Mouse (Mus musculus) lung, adult 10 weeks (tissue): Measurements from ENCODE around the gene Fasl. TPM values are rescaled to one million over a fixed set of nuclear protein-coding genes. Genes with fewer than 3 reads are reported as not detected.

ENCODE experiments used
- polyA plus RNA-seq: library from polyadenylated mRNA; stranded (reverse); fragments of 350-450 nt; fragmentation: Illumina TruSeq; extraction: RNeasy Lipid Tissue Mini Kit (QIAGEN cat#74804); gene quantifications from one replicate; pipeline ENCODE4 v1.2.3, GENCODE M21; 2014; ENCODE audit warnings: low read depth, low replicate concordance; ENCODE audit not compliant: insufficient read depth

Gene Fasl
- 1.4 TPM for polyA plus RNA-seq

GRCm38 (mm10) chr1:161788339-161788738 is at the start of gene Fasl:
Fasl (minus strand) TSS chr1:161788495.

Other genes with a start within 250 kb of the Fasl start
- gene Suco, start 88.2 kb upstream of the Fasl start, polyA plus RNA-seq, result 9.1 TPM
- 19.1 TPM for gene Pigc, start 180.7 kb upstream of the Fasl start, polyA plus RNA-seq
- not detected for gene 4930558K02Rik, start 191.1 kb upstream of the Fasl start, polyA plus RNA-seq